Mouse (Mus musculus) c-Kit-negative CD71-positive TER-119-positive erythroid progenitor cells, embryonic 14.5 days (primary cell): ENCODE measurements around the gene Fam78a.

Source experiments
- DNase-seq: peaks from one replicate; pipeline ENCODE4 v3.0.0-alpha.2; 2013; ENCODE audit warnings: low read depth, low spot score

Gene Fam78a

DNA sequence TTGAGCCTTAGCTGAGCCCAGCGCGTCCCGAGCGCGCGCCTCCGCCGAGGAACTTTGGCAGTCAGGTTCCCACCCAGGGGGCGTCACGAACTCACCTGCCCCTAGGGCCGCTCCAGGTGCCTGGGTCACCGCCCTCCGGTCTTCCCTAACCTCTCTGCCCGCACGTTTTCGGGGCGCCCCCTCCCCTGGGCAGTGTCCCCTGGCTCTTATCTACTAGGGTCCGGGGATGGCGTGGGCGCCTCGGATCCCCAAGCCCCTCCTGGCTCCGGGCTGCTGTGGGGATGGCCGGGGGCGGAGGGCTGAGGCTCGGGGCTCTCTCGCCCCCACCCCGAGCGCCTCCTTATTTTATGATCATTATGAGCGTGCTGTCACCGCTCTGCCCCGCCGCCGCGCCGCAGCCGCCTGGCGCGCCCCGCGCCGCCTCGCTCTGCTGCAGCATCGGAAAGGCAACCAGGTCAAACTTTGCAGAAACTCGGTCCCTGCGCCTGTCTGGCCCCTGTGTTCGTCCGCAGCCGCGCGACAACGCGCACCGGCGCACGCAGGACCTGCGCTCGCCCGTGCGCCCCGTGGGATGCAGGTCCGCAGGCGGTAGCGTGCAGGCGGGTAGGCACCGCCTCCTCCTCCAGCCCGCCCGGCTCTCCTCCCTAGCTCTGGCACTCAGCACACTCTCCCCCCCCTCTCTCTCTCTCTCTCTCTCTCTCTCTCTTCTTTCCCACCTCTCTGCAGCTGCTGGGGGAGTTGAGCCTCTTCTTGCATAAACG lies at the start of gene Fam78a:
Fam78a (minus strand) TSS at position 747 of the 761 bp plus-strand sequence.
- no peak for DNase-seq

DNA sequence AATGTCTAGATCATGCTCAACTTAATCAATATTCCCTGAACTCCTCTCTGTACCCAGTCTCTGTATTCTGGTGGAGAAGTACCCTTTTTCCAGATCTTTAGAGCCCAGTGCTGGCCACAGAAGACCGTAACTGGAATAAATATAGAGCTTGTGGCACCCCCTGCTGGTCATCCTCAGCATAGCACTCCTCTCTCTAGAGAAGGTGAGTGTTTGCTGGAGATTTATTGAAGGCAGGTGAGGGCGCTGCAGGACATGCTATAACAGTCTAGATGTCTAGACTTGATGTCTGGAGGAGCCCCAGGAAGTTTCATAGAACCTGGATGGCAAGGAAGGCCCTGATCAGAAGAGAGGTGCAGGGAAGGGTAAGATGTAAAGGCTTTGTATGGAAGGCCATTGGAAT lies 49.4 kb upstream of the Fam78a start:
- peak; percentile 84 for DNase-seq

DNA sequence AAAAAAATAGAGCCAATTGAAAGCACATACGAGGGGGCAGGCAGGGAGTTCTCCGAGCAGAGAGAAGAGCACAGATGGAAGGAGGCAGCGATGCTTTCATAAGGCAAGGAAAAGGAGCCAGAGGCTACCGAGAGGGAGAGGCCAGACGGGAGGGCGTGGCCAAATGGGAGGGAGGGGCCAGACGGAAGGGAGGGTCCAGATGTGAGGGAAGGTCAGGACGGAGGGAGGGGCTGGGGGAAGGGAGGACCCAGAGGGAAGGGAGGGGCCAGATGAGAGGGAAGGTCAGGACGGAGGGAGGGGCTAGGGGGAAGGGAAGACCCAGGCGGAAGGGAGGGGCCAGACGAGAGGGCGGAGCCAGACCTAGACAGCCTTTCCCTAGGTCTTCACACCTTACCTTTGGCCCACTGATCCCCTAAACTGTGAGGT lies 47.9 kb upstream of the Fam78a start:
- peak; percentile 89 for DNase-seq

DNA sequence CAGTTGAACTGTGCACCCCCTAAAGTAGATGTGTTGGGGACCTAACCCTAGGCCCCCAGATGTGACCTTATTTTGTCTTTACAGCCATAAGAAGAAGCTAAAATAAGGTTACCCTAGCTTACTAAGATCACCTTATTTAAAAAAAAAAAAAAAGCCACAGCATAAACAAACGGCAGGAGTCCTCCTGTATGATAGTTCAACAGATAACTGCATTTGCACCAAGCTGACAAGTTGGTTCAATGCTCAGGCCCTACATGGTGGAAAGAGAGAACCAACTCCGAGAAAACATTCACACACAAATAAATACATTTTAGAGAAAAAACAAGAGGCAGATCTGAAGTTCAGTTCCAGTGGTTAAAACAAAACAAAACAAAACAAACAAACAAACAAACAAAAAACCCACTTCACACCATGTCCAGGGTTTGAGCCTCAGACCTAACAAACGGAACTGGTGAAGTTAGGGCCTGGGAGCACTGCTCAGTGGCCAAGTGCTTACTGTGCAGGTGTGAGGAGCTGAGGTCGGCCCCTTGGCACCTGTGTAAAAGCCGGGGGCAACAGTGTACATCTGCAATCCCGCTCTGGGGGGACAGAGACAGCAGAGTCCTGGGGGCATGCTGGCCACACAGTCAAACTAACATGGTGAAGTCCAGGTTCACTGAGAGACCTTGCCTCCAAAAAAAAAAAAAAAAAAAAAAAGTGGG lies 47.4 kb upstream of the Fam78a start:
- DNase-seq, result no peak

DNA sequence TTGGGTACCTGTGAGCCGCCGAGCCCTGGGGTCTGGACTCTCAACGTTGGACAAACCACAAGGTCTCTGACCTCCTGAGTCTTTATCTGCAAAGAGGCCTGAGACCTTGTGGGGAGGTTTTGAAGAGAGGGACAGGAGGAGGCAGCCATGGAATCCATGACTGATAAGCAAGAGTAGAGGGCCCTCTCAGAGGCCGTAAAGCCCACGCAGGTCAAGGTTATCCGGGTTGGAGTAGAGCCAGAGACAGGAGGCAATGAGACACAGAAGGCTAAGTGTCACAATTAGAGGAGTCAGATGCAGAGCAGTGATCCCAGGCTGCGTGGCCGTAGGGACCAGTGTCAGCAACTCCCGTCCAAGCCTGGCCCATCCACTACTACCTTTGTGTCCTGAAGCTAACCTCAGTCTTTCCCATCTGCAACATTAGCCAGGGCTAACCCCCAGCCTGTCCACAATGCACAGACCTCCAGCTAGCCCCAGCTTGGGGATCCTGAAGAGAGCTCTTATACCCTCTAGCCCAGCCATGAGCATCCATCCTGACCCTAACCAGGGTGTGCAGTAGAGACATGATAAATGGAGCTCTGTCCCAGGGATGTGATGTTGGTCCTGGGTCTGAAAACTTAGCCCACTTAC lies 46.7 kb upstream of the Fam78a start:
- DNase-seq, result peak; percentile 35

DNA sequence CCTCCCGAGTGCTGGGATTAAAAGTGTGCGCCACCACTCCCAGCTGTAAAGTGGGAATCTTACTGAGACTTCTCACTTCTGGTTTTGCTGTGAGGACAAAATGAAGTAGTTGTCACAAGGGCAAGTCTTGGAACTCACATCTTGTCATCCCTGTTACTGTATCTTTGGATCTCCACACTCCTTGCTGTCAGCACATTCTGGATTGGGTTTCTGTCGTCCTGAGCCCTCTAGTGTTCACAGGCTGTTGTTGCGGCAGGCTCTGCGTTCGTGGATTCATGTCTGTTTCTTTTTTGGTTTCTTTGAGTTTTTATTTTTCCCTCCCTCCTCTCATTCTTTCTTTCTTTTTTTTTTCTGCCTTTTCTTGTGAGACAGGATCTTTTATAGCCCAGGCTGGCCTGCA lies 45.8 kb upstream of the Fam78a start:
- peak; percentile 85 for DNase-seq

DNA sequence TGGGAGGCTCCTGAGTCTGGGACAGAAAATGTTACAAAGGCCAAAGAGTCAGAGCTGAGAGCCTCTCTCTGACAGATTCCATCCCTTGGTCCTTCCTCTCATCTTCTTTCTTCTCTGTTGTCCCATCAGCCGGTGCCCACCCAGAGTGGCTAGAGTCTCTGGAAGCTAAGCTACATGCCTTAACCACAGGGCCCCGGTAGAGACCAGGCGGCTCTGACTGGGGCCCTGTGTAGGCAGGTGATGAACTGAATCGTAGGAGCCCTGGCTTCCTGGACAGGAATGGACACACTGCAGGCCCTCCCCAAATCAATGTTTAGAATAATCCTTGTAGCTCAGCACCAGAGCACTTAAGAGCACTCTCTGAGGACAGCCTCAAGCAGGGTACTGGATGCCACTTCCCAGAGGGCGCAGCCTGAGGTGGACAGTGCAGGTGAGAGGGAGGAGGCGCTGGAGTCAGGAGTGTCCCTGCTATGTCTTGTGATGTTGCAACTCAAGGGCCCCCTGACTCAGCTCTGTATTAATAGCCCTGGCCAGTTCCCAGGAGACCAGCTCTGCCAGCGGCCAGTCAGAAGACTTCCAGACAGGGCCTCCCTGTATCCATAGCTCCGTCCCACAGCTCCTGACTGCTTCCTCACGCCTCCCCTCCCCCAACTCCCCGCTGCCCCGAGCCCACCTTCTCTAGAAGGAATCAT lies 44.9 kb upstream of the Fam78a start:
- no peak for DNase-seq

DNA sequence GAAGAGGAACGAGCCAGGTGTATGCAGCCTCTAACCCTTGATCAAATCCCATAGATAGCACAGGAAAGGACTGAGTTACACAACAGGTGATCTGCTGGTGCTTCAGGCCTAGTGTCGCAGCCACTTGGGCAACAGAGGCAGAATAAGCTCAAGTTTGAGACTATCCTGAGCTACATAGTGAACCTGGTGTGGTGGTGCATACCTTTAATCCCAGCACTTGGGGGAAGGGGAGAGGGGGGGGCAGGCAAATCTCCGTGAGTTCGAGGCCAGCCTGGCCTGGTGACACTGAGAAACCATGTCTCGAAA lies 43.8 kb upstream of the Fam78a start:
- no peak for DNase-seq

DNA sequence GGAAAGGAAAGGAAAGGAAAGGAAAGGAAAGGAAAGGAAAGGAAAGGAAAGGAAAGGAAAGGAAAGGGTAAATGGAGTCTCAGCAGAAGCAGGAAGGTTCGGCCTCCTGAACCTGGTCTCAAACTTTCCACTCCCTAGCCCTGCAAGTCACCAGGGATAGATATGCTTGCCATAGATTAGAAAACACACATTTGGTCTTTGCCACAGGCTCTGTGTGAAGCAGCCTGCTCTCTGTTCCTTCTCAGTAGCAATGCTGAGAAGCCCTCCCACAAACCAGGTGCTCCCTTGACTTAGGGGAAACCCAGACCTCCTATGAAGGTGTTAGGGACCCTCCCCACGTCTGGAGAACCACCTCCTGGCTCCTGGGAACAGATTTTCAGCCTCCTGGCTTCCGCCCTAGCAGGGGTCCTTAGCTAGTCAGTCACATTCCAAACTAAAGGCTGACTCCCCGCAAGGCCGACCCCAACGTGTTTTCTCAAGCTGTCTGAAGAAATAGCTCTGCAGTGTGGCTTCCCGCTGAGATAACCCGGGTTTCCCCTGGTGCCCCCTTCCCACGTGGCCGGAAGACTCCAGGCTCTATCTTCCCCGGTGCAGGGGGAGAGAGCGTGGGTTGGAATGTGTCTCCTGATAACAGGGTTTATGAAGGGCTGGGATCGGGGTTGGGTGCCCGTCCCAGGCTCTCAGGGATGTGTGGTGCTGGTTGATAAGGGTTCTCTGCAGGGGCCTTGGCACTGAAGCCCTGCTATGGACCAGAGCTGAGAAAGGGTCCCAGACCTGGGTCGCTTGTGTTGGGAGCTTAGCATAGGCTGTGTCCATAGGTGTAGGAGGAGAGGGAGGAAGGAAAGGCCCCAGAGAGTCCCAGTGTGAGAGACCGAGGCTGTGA lies 43.2 kb upstream of the Fam78a start:
- DNase-seq, result peak; percentile 92

DNA sequence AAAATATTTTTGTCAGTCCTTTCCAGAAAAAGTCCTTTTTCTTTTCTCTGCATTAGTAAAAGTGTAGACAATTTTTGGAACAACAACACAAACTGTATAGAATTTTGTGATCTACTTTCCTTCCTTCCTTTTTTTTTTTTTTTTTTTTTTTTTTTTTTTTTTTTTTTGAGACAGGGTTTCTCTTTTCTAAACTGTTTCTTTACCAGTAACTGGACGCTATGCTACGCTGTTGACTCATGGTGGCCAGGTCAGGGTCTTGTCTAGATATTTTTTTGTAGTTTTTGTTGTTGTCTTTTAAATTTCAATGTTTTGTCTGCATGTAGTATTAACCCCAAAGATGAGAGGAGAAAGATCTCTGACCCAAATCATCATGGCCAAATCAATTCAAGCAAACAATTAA lies 37.1 kb upstream of the Fam78a start:
- DNase-seq, result no peak

DNA sequence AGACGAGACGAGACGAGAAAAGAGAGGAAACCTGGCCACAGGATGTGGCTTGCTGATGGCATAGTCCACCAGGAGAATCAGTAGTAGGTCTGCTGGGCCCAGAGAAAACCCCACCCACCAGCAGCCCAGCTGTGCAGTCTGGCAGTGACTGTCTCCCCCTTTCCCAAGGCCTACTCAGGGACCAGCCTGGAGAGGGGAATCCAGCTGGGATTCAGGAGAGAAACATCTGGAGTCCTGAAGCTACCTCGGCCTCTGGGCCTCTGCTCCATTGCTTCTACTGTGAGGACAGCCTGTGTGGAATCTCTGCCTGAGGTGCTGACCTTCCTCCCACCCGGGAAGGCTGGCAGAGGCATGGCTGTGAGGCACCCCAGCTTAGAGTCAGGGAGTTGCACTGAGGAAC lies 36.5 kb upstream of the Fam78a start:
- peak; percentile 35 for DNase-seq

DNA sequence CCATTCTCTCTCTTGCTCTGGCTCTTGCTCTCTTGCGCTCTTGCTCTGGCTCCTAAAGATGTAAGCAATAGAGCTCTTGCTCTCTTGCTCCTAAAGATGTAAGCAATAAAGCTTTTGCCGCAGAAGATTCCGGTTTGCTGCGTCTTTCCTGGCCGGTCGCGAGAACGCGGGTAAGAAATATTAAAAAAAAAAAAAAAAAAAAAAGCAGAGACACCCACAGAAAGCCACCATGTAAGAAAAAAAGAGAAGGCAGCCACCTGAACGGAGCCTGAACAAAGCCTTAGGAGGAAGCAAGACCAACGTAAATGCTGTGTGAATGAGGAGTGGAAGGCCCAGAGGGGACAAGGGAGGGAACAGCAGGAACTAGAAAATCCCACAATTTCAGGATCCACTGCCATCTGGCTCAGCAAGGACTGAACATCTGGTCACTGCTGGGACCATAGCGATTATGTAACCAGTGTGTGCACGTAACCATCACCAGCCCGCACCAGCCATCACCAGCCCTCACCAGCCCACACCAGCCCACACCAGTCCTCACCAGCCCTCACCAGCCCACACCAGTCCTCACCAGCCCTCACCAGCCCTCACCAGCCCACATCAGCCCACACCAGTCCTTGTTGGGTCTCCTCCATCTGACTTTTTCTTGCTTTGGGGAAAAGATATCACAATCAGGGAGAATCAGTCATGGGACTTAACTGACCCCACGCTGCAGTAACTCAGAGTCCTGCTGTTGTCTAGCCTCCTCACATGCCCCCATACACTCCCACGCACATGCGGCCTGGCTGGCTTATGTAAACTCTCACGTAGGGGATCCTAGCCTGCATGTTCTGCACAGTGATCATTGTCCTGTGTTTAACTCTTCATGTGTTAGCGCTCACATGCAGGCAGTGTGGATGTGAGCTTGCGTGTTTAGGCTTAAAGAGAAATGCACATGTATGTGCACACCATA lies 35.4 kb upstream of the Fam78a start:
- no peak for DNase-seq

DNA sequence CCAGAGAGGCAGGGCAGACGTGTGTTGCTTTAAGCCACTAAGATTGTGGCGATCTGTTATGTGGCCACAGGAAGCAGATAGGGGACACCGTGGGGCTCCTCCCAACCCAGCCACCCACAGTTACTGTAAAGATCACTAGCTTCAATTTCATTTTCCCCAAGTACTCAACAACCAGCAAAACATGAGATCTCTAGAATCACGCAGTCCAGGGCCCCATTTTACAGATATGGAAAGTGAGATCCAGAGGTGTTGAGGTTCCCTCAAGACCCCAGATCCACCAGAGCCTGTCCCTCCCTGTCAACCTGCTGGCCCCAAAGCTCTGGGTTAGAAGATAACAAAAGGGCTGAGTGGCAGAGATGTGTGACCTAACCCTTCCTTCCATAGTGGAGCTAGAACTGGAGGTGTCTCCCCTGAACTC lies 31.2 kb upstream of the Fam78a start:
- peak; percentile 49 for DNase-seq

DNA sequence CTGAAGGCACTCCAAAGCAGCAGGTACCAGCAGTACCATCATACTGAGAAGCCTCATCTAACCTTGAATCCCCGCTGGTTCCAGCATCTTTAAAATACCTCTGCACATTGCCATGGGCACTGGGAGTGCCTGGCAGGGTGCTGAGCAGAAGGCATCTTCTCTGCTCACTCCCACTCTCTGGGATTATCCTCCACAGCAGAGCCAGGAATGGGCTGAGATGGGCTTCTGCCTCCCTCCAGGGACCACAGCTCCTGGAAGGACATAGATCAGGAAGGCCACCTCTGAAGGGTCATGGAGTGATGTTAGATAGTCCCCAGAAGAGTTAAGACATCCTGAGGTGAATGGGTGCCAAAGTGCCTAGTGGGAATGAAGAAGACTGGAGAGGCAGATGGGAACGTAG lies 27.9 kb upstream of the Fam78a start:
- no peak for DNase-seq

DNA sequence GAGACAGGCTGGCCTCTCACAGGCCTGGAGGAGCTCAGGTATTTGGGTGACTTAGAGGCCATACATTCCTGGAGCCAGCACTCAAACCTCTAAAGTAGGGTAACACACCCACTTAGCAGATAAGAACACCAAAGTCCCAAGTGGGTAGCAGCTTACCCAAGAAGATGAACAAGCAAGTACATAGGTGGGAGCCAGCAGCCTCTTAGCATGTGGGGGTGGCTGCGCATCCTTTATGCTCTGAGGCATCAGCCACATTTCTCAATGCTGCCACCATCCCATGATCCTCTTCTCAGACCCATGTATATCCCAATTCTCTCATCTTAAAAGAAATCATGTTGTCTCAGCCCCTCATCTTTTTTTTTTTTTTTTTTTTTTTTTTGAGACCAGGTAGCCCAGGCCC lies 26.6 kb upstream of the Fam78a start:
- no peak for DNase-seq

DNA sequence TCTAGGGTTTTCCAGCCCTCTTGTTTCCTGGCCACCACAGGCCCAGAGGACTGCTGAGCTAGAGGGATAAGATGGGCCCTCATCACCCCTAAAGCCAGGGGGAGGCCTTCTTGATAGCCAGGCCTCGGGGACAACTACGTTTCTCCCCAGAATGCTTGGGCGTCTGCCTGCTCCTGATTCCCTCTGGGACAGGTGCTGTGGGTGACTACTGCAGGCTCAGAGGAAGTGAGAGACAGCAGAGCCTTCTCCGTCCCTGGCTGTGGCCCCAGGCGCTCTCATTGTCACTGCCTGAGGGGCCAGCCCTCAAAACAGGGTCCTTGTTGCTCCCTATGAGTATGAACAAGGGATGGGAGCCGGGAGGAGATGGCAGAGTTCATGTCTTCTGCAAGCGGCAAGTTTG lies 21.3 kb upstream of the Fam78a start:
- DNase-seq, result no peak

DNA sequence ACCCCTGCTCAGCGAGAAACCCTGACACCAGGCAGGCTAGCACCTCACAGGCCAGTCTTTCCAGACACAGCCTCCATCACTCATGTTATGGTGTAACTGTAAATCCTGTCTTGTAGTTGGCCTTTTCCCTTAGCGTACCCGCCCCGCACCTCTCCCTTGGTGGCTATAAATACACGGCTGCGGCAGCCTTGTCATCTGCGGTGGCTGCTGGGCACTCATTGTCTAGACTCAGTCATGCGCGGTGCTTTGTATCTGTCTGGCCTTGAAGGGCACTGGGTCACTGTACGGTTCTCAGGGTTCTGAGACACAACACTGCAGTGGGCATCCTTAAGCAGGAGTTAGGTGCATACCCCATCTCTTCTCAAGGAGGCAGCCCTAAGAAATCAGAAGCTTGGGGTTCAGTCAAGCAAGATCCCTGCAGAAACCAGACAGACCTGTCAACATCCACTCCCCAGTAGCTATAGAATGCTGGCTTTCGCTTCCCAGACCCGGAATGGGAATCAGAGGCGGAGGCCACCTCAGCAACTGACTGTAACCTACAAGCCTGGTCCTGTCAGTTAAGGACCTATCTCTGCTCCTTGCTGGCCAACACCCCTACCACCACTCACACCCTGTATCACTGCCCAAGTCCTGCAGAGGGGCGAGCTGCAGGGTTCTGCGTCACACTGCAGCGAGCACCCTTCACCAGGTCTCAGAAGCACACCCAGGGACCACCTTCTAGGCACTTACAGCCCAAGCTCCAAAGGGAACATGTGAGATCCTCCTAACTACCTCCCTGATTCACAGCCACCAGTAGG lies 20.7 kb upstream of the Fam78a start:
- DNase-seq, result no peak

DNA sequence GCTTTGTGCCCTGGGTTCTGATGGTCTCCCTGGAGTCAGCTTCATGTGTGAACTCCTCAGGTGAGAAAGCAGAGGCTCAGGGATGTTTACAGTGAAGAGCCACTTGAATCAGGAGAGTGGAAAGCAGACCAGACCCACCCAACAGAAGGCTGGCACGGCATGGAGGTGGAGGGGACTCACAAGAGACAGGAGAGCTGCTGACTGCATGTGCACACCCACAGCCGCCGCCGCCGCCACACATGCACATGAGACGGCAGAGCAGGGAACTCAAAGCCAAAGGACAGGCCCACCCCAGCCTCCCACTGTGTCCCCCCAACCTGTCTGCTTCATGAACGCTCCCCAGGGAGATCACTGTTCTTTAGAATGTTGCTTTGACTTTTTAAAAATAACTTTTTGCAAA lies 19.5 kb upstream of the Fam78a start:
- no peak for DNase-seq

DNA sequence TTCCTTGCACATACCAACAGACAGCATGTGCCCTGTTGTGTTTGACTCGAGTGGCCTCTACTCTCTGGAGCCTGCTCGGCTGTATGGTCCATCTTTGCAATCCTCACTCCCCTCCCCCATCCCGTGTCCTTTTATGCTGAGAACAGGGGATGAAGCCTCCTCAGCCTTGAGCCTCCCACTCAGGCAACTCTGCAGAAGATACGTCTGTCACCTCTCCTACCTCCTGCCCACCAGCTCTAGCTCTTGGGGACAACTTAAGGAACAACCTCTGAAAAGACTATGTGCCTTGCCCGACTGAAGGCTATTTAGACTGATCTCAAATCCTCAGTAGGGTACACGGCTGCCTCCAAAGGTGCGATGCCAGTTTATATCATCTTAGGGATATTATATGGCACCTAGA lies 18.9 kb upstream of the Fam78a start:
- DNase-seq, result no peak
